Mouse (Mus musculus) C2C12 (cell line): Measurements from ENCODE around the gene Myh7.

Experiments
- CEBPB ChIP-seq: IDR thresholded peaks from one replicate; pipeline ENCODE4 v1.6.1; 2011; ENCODE audit warnings: low read depth, mild to moderate bottlenecking, control low read depth, moderate library complexity
- CTCF ChIP-seq: IDR thresholded peaks from one replicate; pipeline ENCODE4 v1.5.1; 2011; ENCODE audit not compliant: control insufficient read depth, insufficient read depth, insufficient read length
- FOSL1 ChIP-seq: IDR thresholded peaks from one replicate; pipeline ENCODE4 v1.8.0; 2011; ENCODE audit warnings: mild to moderate bottlenecking, low read length; ENCODE audit not compliant: poor library complexity, insufficient read depth, severe bottlenecking
- MAX ChIP-seq: IDR thresholded peaks from one replicate; pipeline ENCODE4 v1.6.1; 2011; ENCODE audit warnings: mild to moderate bottlenecking, control low read depth
- MYOD1 ChIP-seq: IDR thresholded peaks from one replicate; pipeline ENCODE4 v1.6.1; 2011; ENCODE audit warnings: low read depth; ENCODE audit not compliant: control insufficient read depth, insufficient read length
- MYOG ChIP-seq: IDR thresholded peaks from one replicate; pipeline ENCODE4 v1.6.1; 2011; ENCODE audit not compliant: control insufficient read depth, insufficient read length; ENCODE audit errors: extremely low read depth
- USF1 ChIP-seq: IDR thresholded peaks from one replicate; pipeline ENCODE4 v1.6.1; 2011; ENCODE audit warnings: low read depth, mild to moderate bottlenecking, control low read depth, moderate library complexity

GRCm38 (mm10) chr14:54965631-54966030 lies 28.8 kb downstream of the Myh7 start:
- TF ChIP-seq CTCF (no peak), FOSL1 (no peak), MAX (no peak), USF1 (no peak), CEBPB (no peak), MYOG (no peak), MYOD1 (no peak)
